Mouse (Mus musculus): Measurements from ENCODE around the gene Fgf8. TPM values are rescaled to one million over a fixed set of nuclear protein-coding genes. Genes with fewer than 3 reads are reported as not detected.

The Fgf8 gene
- total RNA-seq, 2 experiments from 2014 or later = not detected

DNA sequence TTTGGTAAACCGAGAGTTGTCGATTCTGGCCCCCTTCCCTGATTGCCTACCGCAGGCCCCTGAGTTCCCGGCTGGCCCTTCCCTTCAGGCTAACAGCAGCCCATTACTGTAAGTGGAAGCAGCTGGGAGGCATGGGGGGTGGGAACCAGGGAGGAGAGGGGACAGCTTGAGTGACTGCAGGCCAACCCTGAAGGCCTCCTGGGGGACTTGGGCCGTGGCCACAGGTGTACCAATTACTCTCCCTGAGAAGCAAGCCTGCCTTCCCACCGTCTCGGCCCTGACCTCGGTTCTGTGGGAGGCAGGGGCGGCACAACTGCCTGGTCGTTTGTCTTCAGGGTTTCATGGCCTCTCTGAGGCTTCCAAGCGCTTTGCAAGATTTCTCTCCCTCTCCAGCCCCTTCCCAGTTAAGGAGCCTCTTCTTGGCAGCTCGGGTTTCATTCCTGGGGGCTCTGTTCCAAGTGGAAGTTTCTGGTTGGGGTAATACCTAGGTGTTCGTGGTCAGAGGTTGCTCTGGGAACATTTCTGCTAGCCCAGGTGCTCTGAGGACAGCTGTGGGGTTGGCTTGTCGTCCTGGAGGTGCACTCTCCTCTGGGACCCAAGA is 16.9 kb downstream of the Fgf8 start:
- no peak for DNase-seq

DNA sequence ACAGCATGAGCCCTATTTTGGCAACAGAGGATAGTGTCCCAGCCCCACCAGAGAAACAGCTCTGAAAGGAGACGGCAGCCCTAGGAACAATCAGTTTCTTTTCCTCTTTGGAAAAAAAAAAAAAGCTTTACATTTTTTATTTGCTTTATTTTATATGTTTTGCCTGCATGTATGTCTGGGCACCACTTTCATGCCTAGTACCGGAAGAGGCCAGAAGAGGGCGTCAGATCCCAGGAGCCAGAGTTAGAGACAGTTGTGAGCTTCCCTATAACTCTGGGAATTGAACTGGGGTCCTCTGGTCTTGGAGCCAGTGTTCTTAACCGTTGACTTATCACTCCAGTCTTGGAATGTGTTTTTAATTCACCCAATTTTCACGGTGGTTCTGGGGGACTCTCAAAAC is 20.5 kb downstream of the Fgf8 start:
- no peak for DNase-seq

GRCm38 (mm10) chr19:45718286-45718685 is 24.4 kb downstream of the Fgf8 start:
- no peak for DNase-seq

- DNase-seq = no peak
Measured at GRCm38 (mm10) chr19:45717493-45718220, 25.1 kb downstream of the Fgf8 start.

DNA sequence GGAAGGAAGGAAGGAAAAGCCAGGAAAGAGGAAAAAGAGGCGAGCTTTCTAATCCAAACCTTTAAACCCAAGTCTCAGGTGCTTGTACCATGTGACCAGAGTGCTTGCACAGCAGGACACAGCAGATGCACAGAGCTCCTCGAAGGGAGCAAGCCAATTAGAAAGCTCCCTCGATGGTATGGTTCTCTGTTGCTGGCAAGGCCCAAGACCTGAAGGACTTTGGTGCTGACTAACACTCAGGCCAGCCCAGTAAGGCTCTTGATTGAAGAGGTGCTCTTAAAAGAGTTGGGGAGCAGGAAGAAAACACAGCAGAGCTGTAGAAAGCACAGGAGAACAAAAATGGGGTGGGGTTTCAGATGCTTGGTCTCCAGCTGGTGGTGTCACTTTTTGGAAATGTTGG is 34.0 kb downstream of the Fgf8 start:
- DNase-seq = no peak

DNA sequence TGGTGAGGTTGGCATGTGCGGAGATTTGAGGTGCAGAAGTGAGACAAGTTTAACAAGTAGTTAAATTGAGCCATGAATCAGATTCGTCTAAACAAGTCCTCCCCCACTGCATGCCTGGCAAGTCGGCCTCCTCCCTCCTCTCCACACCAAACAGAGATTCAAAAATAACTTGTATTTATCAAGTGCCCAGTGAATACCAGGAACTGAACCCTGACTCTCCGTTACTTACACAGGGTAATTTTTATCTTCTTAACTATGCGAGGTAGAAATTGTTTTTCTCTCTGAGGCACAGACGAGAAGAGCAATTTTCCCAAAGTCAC is 46.5 kb downstream of the Fgf8 start:
- DNase-seq = no peak

DNA sequence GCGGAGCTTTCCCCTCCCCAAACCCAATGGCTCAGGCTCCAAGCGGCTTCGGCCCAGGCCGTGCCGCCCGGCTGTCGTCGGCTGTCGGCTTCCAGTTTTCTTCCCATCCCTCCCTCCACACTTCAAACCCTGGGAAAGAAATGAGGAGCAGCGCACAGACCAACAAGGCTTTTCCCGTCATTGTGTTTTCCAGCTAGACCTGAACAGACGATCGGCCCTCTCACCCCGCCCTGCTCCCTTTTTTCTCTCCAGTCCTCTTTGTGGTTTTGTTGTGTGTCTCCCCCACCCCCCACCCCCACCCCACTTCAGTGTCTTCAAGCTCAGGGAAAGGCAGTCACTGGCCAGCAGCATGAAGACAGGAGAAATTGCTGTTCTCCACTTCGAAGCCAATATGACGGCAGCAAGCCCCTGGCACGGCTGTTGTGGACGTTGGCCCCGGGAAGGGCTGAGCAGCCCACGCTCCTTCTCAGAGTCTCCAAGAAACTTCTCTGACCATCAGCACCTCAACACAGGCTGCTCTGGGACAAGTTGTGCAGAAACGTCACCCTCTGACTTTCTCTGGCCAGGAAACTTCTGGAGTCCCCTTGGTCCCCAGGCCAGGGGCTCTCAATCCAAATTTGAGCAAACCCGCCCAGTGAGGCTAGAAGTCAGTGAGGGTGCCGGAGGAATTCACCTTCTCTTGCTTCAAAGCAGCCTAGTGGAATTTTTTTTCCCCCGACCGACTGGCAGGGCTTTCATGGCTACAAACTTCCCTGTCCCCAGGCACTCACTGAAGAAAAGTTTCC is 47.0 kb downstream of the Fgf8 start:
- DNase-seq = no peak

GRCm38 (mm10) chr19:45694056-45694455 is 48.7 kb downstream of the Fgf8 start:
- DNase-seq = no peak

- DNase-seq = no peak
Measured at GRCm38 (mm10) chr19:45692211-45692610, 50.5 kb downstream of the Fgf8 start.

- DNase-seq = no peak
Measured at GRCm38 (mm10) chr19:45691001-45691535, 51.6 kb downstream of the Fgf8 start.

GRCm38 (mm10) chr19:45687001-45687400 is 55.7 kb downstream of the Fgf8 start:
- no peak for DNase-seq

Other genes starting within 250 kb of the Fgf8 start
- gene Poll, start 182.4 kb downstream of the Fgf8 start, total RNA-seq (2021) = 10 to 100 TPM; 12.5 to 13.2 TPM
- gene Gm17018, start 182.3 kb downstream of the Fgf8 start, total RNA-seq (2021) = 10 to 100 TPM; 16.3 to 16.5 TPM
- 10 to 100 TPM; 20.4 to 23.7 TPM for gene Fbxw4, start 82.6 kb downstream of the Fgf8 start, total RNA-seq (2021)
- 10 to 100 TPM; 10.1 to 12.5 TPM for gene Npm3, start 6.7 kb upstream of the Fgf8 start, total RNA-seq (2021)
- gene Mgea5, start 40.9 kb upstream of the Fgf8 start, total RNA-seq (2021) = 10 to 100 TPM; 28.2 to 29.1 TPM
- under 1 TPM in 1 of 2 experiments, not detected in 1; 0.29 TPM for gene Kcnip2, start 73.1 kb upstream of the Fgf8 start, total RNA-seq (2021)

All from gastrocnemius, postnatal 25 days (tissue).